Mouse (Mus musculus): ENCODE measurements at regions not wholly inside any gene's neighbourhood (a gene's known extent, or its start where the extent isn't known, plus 50 kb on each side); places are given as distances from the start of the nearest gene placed in this dataset.

GRCm38 (mm10) chr1:136717830-136718517, 93.3 kb downstream of the Zfp281 start:
- in situ Hi-C loops (cut with MseI, MboI), result no loop called here

DNA sequence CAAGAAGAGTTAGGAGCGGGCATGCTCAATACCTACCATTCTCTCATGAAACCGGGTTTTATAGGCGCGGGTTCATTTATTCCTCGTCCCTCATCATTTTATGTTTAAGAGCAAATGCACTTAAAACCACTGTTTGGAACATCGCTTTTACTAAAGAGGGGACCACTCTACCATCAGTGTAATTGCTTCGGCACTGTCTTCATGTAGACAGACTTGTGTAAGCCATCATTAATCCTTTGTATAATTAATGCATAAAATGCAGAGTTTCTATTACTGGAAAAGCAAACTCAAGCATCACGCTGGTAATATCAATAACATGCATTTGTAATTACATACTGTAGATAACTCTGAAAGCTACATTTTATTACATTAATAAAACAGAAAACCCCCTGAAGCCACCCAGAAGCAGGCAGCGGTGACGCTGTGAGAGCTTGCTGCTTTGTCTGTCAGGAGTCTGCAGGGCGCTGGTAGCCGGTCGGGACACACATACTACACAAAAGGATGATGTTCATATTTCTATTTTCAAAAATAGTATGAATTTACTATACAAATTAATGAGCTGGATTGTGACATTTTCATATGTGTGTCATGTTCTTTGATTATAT, 99.2 kb downstream of the Zfp281 start:
- in situ Hi-C loops (cut with MseI, MboI), result no loop called here

GRCm38 (mm10) chr1:136725242-136725641, 100.5 kb downstream of the Zfp281 start:
- in situ Hi-C loops (cut with MseI, MboI), result no loop called here

DNA sequence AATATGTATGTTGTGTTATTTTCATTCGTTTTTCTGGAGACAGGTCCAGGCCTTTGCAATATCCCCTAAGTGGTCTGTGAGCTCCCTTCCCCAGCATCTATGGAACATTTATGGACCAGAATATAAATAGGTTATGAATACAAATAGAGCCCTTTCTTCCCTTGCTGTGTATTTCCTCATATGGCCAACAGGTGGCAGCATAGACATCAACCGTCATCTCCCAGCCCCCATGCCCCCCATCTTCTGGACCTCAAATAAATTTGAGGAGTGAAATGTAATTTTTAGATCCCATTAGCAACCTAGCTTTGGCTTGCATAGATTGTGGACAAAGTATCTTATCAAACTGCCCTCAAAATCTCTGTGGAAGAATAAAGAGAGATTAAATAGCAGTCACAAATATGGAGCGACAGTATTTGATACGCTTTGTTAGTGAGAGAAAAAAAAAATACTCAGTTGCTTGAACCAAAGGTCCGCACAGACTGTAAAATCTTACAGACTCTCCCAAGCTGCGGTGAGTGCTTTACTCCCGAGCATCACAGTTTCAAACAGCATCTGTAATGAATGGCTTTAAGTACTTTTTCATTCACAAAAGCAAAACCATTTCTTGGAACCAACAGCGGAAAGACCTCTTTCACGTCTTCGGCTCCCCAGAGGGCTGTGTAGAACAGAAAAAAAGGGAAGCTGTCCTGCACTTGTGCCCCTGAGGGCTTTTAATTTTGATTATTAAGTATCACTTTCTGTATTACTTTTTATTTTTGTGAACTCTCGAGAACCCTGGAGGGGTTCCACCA, 101.6 kb downstream of the Zfp281 start:
- in situ Hi-C loops (cut with MseI, MboI), result no loop called here

DNA sequence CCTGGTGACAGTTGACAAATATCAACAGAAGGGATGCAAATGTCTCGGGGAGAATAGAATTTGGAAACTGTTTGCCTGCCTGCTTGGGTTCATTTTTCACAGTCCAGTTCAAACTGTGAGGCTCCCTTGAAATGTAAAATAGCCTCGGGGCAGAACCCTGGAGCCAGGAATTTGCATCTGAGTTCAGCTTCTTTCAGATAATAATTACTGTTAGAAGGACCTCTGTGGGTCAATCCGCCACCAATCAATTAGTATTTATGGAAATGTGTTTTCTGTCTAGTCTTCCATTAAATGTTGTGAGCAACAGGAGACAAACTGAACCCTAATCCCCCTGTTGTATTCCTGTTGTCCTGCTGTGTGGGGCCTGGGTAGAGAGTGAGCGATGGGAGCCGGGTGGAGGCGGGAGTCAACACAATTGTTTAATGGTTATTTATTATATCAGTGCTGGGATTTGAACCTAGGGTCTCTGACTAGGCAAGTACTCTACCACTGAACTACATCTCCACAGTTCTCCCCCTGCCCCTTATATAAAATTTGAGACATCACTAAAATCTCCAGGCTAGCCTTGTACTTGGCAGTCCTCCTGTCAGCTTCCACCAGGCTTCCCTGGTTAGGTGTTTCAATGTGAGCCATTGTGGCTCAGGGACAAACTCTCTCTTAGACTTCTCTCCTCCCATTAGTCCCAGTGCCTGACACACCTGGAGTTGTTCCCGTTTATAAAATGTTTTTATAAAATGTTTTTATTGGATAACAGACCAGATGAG, 103.3 kb downstream of the Zfp281 start:
- in situ Hi-C loops (cut with MseI, MboI), result no loop called here

DNA sequence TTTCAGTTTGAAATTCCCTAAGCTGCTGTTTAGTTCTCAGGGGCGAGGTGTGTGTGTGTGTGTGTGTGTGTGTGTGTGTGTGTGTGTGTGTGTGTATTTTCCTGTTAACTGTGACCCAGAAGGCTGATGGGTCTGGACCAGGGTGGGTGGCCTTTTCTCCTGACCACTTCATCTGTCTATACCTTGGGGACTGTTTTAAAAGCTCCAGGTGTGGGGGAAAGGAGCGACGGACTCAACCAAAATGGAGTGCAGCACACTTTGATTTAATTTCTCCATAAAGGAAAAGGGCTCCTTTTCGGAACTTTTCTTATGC, 103.9 kb downstream of the Zfp281 start:
- in situ Hi-C loops (cut with MseI, MboI), result no loop called here

DNA sequence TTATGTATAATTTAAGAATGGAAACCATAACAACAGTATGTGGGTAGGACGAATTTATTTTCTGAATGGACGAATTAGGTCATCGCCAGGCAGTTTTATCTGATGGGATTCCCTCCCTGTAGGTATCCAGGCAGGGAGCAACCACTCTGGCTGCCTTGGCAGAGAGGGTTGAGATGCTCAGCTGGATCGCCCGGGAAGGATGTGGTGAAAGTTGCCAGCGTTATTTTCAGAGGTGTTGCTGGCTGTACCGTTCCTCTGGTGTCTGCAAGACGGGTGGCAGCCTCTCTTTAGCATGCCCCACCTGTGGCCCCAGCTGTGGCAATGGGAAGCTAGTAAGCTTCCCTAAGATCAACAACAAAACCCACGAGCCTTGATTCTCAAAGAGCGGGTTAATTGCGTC, 105.9 kb downstream of the Zfp281 start:
- in situ Hi-C loops (cut with MseI, MboI), result no loop called here

DNA sequence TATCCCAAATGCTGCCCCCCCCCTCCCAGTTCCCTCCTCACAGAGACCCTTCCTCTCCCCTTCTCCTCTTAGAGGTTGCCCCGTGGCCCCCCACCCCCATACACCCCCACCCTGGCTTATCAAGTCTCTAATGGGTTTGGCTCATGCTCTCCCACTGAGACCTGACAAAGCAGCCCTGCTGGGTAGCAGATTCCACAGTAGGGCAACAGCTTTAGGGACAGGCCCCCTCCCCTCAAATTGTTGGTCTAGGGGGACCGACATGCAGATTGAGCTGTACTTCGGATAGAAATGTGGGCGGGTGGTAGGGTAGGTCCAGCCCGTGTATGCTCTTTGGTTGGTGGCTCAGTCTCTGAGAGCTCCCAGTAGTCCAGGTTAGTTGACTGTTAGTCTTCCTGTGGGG, 113.3 kb downstream of the Zfp281 start:
- in situ Hi-C loops (cut with MseI, MboI), result no loop called here

DNA sequence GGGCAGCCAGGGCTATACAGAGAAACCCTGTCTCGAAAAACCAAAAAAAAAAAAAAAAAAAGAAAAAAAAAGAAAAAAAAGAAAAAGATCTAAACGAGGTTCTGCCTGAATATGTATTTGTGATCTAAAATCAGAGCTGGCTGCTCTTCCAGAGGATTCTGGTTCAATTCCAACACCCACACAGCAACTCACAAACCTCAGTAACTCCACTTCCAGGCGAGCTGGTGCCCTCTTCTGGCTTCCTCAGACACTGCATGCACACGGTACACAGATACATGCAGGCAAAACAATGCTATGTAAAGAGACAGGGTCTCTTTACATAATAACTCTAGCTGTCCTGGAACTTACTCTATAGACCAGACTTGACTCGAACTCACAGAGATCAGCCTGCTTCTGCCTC, 114.8 kb downstream of the Zfp281 start:
- in situ Hi-C loops (cut with MseI, MboI), result no loop called here

GRCm38 (mm10) chr1:136741061-136741460, 116.4 kb downstream of the Zfp281 start:
- in situ Hi-C loops (cut with MseI, MboI), result loop anchor here (5.0 to 10.0 kb wide), 2 partner anchors 176 to 189 kb away; no protein-coding TSS in a partner anchor

GRCm38 (mm10) chr1:136749188-136749587, 124.5 kb downstream of the Zfp281 start:
- in situ Hi-C loops (cut with MseI, MboI), result loop anchor here in 1 of 2 experiments (10.0 kb wide), 1 partner anchor 184 kb away; no protein-coding TSS in a partner anchor

DNA sequence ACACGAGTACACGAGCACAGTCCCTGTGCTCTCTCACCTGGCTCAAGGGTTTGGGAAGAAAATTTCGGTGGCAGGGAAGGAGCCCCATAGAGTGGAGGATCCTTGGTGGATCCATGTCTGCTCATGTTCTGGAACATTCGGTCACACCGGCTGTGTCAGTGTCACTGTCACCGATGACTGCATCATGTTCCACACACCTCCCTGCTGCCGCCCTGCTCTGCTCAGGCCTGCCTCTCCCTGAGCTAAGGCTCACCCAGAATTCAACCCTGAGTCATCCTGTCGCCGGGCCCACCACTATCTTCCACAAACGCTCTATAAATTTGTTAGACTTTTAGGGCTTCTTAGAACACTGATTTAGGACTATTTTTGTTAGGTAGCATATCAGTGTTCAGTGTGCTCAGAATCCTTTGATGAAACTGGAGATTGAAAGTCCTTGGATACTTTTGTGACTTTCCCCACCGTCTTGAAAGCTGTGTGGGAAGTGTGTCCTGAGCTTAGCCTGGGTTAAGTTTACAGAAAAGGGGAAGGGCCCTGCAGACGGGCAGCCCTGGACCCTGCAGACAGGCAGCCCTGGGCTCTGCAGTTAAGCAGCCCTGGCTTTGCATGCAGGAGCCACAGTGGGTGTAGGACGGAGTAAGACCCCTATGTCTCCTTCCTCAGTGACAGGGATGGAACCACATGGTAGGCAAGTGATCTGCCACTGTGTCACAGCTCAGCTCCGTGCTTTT, 126.9 kb downstream of the Zfp281 start:
- in situ Hi-C loops (cut with MseI, MboI), result no loop called here

DNA sequence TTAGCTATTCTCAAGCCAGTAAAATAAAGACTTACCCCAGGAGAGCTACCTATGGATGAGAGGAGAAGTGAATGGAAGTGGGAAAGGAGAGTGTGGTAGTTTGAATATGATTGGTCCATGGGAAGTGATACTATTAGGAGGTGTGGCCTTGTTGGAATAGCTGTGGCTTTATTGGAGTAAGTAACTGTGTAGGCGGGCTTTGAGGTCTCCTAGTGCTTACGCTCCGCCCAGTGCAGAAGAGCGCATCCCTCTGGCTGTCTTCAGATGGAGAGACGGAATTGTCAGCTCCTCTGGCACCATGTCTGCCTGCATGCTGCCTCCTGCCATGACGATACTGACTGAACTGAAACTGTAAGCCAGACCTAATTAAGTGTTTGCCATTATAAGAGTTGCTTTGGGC, 129.6 kb downstream of the Zfp281 start:
- in situ Hi-C loops (cut with MseI, MboI), result no loop called here

GRCm38 (mm10) chr1:136758730-136759129, 134.0 kb downstream of the Zfp281 start:
- in situ Hi-C loops (cut with MseI, MboI), result no loop called here

GRCm38 (mm10) chr1:136759164-136759563, 134.5 kb downstream of the Zfp281 start:
- in situ Hi-C loops (cut with MseI, MboI), result no loop called here

DNA sequence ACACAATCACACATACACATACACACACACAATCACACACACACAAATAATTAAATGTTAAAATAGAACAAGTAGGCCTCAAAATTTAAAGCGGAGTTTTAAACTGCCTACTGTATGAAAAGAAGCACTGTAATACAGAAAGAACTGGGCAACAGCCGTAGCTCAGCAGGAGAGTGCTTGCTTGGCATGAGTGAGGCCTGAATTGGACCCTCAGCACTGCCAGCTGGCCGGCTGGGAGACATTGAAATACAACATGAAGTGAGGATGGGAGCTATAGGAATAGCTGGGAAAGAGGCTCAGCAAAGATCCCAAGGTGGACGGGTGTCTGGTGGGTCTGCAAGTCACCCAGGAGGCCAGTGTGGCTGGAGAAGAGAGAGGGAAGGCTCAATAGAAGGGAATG, 136.8 kb downstream of the Zfp281 start:
- in situ Hi-C loops (cut with MseI, MboI), result no loop called here

- in situ Hi-C loops (cut with MseI, MboI), result no loop called here
These were observed 144.3 kb downstream of the Zfp281 start for GRCm38 (mm10) chr1:136768969-136769401.

DNA sequence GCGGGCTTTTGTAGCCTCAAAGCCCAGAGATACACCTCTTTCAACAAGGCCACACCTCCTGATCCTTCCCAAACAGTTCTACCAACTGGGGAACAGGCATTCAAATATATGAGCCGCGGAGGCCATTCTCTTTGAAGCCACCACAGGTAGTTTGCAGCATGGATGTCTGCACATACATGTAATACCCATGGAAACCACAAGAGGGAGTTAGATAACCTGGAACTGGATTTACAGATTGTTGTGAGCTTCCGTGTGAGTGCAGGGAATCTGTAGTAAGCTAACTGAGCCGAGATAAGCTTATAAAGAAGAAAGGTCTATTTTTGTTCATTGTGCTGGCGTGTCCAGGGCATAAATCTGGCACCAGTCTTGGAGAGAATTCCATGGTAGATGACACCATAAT, 149.0 kb downstream of the Zfp281 start:
- in situ Hi-C loops (cut with MseI, MboI), result no loop called here

DNA sequence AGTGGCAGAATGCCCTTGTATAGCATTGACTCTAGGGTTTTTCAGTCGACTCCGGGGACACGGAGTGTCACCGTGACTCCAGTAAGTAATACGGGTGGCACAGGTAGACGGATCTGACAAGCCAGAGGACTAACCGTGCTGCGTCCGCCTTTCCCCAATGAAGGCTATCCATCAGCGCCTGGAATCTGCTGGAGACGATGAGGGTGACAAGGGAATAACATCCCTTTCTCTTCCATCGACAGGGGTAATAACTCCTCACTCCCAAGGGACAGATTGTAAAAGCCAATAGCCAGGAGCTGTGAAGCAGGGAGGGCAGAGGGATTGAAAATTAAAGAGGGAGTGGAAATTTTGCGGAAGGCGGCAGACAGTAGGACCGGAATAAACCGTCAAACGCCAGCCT, 151.5 kb downstream of the Zfp281 start:
- in situ Hi-C loops (cut with MseI, MboI), result no loop called here

- in situ Hi-C loops (cut with MseI, MboI), result no loop called here
These were observed 152.7 kb downstream of the Zfp281 start for GRCm38 (mm10) chr1:136777263-136777980.

DNA sequence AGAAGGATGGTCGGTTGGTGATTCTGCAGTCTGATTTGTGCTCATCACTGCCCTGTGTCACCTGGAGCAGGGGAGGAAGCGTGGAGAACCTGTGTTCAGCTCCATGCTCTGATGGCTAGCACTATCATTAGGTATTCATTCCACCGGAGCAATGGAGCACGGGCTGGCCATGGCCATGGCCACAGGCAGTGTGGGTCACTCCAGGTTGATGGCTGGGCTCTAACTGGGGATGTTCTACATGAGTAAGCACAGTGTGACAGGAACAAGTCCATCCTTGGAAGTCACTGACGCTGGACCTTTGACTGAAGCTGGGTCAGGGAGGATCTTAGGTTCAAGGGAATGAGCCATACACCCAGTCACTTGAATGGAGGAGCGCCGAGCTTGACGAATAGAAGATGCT, 154.7 kb downstream of the Zfp281 start:
- in situ Hi-C loops (cut with MseI, MboI), result no loop called here
